Mouse (Mus musculus) kidney, embryonic 16.5 days (tissue): ENCODE results near the gene Suclg2. TPM values are rescaled to one million over a fixed set of nuclear protein-coding genes. Genes with fewer than 3 reads are reported as not detected.
A peak's percentile ranks its signal among the peaks of the same experiment; 100 is the strongest.

Source experiments
- ATAC-seq: fragments of 200-750 bp; cut with Nextera tagmentation; 2 replicates; pipeline ENCODE4 v1.8.0; 2017; ENCODE audit warnings: moderate TSS enrichment; ENCODE audit not compliant: low FRiP score, low TSS enrichment
- H3K27ac ChIP-seq: fragments of 300-500 bp; sonication (generic); 2 replicates; pipeline ENCODE4 v1.5.1; 2014; ENCODE audit warnings: low read length
- H3K27me3 ChIP-seq: fragments of 300-500 bp; sonication (generic); 2 replicates; pipeline ENCODE4 v1.6.1; 2014; ENCODE audit warnings: low read length, control low read depth, mixed read lengths; ENCODE audit not compliant: insufficient read depth
- H3K36me3 ChIP-seq: fragments of 300-500 bp; sonication (generic); 2 replicates; pipeline ENCODE4 v1.6.1; 2014; ENCODE audit warnings: low read length, control low read depth, mixed read lengths; ENCODE audit not compliant: insufficient read depth
- H3K4me1 ChIP-seq: fragments of 300-500 bp; sonication (generic); 2 replicates; pipeline ENCODE4 v1.6.1; 2014; ENCODE audit warnings: low read length, control low read depth, mixed read lengths; ENCODE audit not compliant: insufficient read depth
- H3K4me2 ChIP-seq: fragments of 300-500 bp; sonication (generic); replicated peaks from 2 replicates; pipeline ENCODE4 v1.6.1; 2014; ENCODE audit warnings: low read depth, low read length
- H3K4me3 ChIP-seq: fragments of 300-500 bp; sonication (generic); 2 replicates; pipeline ENCODE4 v1.5.1; 2014; ENCODE audit warnings: mild to moderate bottlenecking, low read length
- H3K9ac ChIP-seq: fragments of 300-500 bp; sonication (generic); replicated peaks from 2 replicates; pipeline ENCODE4 v1.6.1; 2014; ENCODE audit warnings: low read length
- H3K9me3 ChIP-seq: fragments of 300-500 bp; sonication (generic); 2 replicates; pipeline ENCODE4 v1.6.1; 2016; ENCODE audit warnings: low read length, control low read depth
- WGBS: fragments of 180-500 bp; shearing (Covaris S2); extraction: QIAGEN DNeasy Blood & Tissue Kit; methylation state at CpG from one replicate; pipeline ENCODE4 v1.1.7; 2014; 5-methylcytosine and 5-hydroxymethylcytosine counted together
- polyA plus RNA-seq: library from polyadenylated mRNA; unstranded; fragments of >200 nt; fragmentation: Nextera tagmentation; extraction: Ambion mirVana; gene quantifications from 2 replicates; pipeline ENCODE4 v1.2.1, GENCODE M21; 2015

Suclg2 gene
- 121 and 128 TPM in 2 replicates for polyA plus RNA-seq

DNA sequence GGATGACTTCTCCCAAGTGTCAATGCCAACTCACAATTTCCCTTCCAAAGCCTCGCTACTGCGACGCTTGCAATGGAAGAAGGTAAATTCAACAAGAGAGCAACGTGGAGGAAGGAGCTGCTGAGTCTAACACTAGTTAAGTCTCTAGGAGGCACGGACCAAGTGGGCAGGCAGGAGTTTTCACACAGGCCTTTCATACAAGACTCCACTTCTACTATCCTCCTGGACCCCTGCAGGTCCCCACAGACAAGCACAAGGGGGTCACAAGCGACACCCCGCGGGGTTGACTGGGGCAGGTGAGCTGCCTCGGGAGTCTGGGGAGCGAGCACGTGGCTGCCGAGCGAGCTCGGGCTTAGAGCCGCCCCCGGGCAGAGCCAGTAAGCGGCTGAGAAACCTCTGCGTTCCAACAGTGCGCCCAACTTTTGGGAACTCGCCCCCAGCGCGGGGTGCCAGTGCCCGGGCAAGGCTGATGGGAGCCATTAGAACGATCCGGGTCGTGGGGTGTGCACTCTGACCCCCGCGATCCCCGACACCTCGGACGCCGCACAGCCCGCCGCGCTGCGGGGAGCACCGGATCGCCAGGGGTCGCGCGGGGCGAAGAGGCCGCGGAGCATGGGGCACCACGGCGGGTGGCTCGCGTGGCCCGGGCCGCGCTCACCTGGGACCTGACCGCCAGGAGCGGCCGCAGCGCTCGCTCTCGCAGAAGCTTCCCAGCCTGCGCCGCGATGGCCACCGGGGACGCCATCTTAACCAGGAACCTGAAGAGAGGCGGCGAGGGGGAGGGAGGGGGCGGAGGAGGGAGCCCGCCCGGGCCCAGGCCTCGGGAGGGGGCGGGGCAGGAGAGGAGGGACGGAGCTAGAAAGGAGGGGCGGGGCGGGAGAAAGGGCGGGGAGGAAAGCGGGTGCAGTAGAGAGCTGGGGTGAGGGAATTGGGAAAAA lies at the start of gene Suclg2:
TSS of gene Suclg2 (minus strand) at position 770 of the 938 bp plus-strand sequence.
- peak; percentile 91 for ATAC-seq
- WGBS, result under 1% methylated on average over 62 of the region's 74 CpGs
- H3K4me2 ChIP-seq, result peak within 1 kb of the TSS; percentile 96
- H3K4me3 ChIP-seq, result peak within 1 kb of the TSS; percentile 87
- H3K9me3 ChIP-seq, result 0 out of 2 replicates have a peak, but pooled peaks cover 4% of the 10 kb centered on the region
- no peaks in the 10 kb centered on the region for H3K36me3 ChIP-seq
- H3K27me3 ChIP-seq, result no peaks in the 10 kb centered on the region
- peak within 1 kb of the TSS; percentile 85 for H3K27ac ChIP-seq
- H3K4me1 ChIP-seq, result peaks cover 48% of the 10 kb centered on the region
- peak within 1 kb of the TSS; percentile 97 for H3K9ac ChIP-seq

DNA sequence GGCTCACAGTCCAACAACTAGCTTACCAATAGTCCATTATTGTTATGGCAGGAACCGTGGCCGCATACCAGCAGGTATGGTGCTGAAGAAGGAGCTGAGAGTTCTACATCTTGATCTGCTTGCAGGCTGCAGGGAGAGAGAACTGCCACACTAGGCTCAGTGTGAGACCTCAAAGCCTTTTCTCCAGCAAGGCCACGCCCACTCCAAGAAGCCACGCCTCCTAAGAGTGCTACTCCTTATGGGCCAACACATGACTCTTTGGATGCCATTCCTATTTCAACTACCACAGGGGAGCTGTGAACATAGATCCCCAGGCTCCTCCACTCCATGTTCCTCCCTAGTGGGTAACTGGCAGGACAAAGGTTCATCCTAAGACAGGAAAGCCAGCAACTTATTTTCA lies 48.0 kb upstream of the Suclg2 start:
- Histone ChIP-seq H3K27me3 (no peaks in the 10 kb centered on the region), H3K4me3 (no peak overlapping the region), H3K9me3 (no peaks in the 10 kb centered on the region), H3K9ac (no peak overlapping the region), H3K27ac (no peak overlapping the region), H3K4me1 (no peaks in the 10 kb centered on the region), H3K36me3 (no peaks in the 10 kb centered on the region), H3K4me2 (no peak overlapping the region)
- WGBS, result 87% methylated on average over 4 of the region's 4 CpGs
- ATAC-seq, result no peak

DNA sequence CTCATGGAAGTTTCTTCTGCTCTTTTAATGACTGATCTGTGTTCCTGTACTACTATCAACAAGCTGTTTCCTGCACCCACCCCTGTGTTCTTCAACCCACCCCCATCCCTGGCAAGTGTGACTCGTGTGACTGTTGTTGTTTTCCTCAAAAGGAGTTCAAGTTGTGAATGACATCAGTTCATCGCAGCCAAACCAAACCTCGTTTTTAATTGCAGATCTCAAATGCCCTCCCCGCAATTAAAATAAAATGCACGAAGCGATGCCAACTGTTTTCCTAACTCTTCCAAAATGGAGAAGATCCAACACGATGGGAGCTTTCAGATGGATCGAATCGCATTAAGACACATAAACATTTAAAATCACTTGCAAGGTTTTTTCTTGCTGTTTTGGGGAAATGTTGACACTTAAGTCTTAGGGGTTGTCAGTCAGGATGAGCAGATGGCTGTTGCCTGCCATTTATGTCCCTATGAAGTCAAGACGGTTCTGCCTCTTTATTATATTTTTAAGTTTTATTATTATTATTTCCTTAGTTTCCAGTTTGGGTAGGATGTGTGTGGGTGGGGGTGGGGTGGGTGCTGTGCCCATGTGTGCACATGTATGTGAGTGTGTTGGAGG lies 41.1 kb upstream of the Suclg2 start:
- Histone ChIP-seq H3K4me1 (no peaks in the 10 kb centered on the region), H3K9me3 (no peaks in the 10 kb centered on the region), H3K4me2 (no peak overlapping the region), H3K27me3 (no peaks in the 10 kb centered on the region), H3K9ac (no peak overlapping the region), H3K27ac (no peak overlapping the region), H3K4me3 (no peak overlapping the region), H3K36me3 (no peaks in the 10 kb centered on the region)
- WGBS, result 81% methylated on average over 10 of the region's 10 CpGs
- no peak for ATAC-seq

DNA sequence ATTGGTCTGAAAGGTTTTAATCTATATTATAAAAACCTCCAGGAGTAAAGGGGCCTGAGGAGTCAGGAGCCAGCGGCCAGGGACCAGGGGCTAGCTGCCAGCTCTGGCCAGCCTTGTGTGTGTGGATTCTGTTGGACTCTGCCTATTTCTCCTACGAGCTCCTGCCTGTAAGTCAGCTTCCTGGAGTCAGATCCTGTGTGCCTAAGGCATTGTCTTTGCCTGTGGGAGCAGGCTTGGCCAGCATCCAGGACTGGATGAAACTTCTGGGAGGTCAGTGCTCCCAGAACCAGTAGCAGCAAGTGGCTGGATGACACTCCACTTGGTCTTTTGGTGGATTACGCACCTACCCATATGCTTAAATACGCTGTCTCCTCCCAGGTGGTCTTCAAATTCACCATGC lies 23.8 kb upstream of the Suclg2 start:
- no peaks in the 10 kb centered on the region for H3K36me3 ChIP-seq
- H3K4me1 ChIP-seq, result no peaks in the 10 kb centered on the region
- no peaks in the 10 kb centered on the region for H3K9me3 ChIP-seq
- no peak overlapping the region for H3K27ac ChIP-seq
- H3K4me3 ChIP-seq, result no peak overlapping the region
- H3K27me3 ChIP-seq, result no peaks in the 10 kb centered on the region
- no peak for ATAC-seq
- WGBS, result 75% methylated on average over 4 of the region's 4 CpGs
- no peak overlapping the region for H3K9ac ChIP-seq
- H3K4me2 ChIP-seq, result no peak overlapping the region

DNA sequence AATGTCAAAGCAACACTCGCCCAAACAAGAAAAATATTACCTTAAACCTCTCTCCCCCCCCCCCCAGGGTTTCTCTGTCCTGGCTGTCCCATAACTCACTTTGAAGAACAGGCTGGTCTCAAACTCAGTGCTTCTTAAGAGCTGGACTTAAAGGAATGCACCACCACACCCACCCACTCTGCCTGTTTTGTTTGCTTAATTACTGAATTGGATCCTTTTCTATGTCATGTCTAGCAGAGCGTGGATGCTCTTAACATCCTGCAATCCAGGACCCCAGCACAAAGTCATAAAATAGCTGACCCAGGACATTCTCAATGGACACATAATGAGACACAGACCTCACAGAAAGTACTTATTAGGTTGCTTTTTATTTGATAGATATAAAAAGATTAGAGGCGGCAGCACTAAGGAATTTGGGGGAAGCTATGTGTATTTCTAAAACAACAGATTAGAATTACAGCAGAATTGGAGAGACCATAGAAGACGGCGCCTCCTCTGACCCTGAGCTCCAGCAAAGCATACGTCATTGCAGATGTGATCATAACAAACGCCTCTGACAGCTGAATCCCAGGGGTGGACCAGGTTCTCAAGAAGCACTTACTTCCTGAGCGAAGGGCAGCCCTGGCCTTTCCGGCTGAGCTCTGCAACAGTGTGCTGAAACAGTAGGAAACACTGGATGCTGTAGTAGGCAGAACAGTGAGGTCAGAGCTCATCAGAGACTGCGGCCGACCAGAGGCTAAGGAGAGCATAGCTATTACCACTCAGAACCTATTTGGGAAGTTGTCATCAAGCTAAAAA lies 13.2 kb upstream of the Suclg2 start:
- H3K4me3 ChIP-seq, result no peak overlapping the region
- H3K4me2 ChIP-seq, result no peak overlapping the region
- peak; percentile 93 for ATAC-seq
- H3K27me3 ChIP-seq, result no peaks in the 10 kb centered on the region
- WGBS, result 11% methylated on average over 11 of the region's 11 CpGs
- H3K36me3 ChIP-seq, result no peaks in the 10 kb centered on the region
- peaks cover 16% of the 10 kb centered on the region for H3K4me1 ChIP-seq
- no peak overlapping the region for H3K9ac ChIP-seq
- peak overlapping the region; percentile 76 for H3K27ac ChIP-seq
- 0 out of 2 replicates have a peak, but pooled peaks cover 5% of the 10 kb centered on the region for H3K9me3 ChIP-seq

GRCm38 (mm10) chr6:95729399-95729798 lies 10.8 kb upstream of the Suclg2 start:
- WGBS, result 87% methylated on average over 5 of the region's 5 CpGs
- 0 out of 2 replicates have a peak, but pooled peaks cover 5% of the 10 kb centered on the region for H3K9me3 ChIP-seq
- H3K4me2 ChIP-seq, result no peak overlapping the region
- no peak for ATAC-seq
- H3K27me3 ChIP-seq, result no peaks in the 10 kb centered on the region
- H3K9ac ChIP-seq, result no peak overlapping the region
- peaks cover 25% of the 10 kb centered on the region for H3K4me1 ChIP-seq
- no peak overlapping the region for H3K27ac ChIP-seq
- no peak overlapping the region for H3K4me3 ChIP-seq
- H3K36me3 ChIP-seq, result no peaks in the 10 kb centered on the region

GRCm38 (mm10) chr6:95725281-95725680 lies 6.7 kb upstream of the Suclg2 start:
- 36% methylated on average over 6 of the region's 6 CpGs for WGBS
- Histone ChIP-seq H3K27ac (no peak overlapping the region), H3K27me3 (no peaks in the 10 kb centered on the region), H3K4me2 (no peak overlapping the region), H3K4me1 (peaks cover 14% of the 10 kb centered on the region; the same call in 1 of the 2 replicates), H3K36me3 (no peaks in the 10 kb centered on the region), H3K9ac (no peak overlapping the region), H3K9me3 (0 out of 2 replicates have a peak, but pooled peaks cover 4% of the 10 kb centered on the region), H3K4me3 (no peak overlapping the region)
- no peak for ATAC-seq

- Histone ChIP-seq H3K4me2 (no peak overlapping the region), H3K27ac (no peak overlapping the region), H3K27me3 (no peaks in the 10 kb centered on the region), H3K36me3 (no peaks in the 10 kb centered on the region), H3K4me3 (no peak overlapping the region), H3K9ac (no peak overlapping the region), H3K9me3 (0 out of 2 replicates have a peak, but pooled peaks cover 4% of the 10 kb centered on the region), H3K4me1 (peaks cover 19% of the 10 kb centered on the region)
- ATAC-seq, result no peak
- 87% methylated on average over 6 of the region's 6 CpGs for WGBS
Measured at GRCm38 (mm10) chr6:95723361-95723760, 4.8 kb upstream of the Suclg2 start.

- no peak for ATAC-seq
Measured at GRCm38 (mm10) chr6:95719791-95720190, 1.2 kb upstream of the Suclg2 start.

More at GRCm38 (mm10) chr6:95719791-95720190, 1.2 kb upstream of the Suclg2 start:
- 76% methylated on average over 3 of the region's 3 CpGs for WGBS
- Histone ChIP-seq H3K27me3 (no peaks in the 10 kb centered on the region), H3K9ac (no peak overlapping the region), H3K36me3 (no peaks in the 10 kb centered on the region), H3K4me2 (no peak overlapping the region), H3K27ac (no peak overlapping the region), H3K4me3 (no peak overlapping the region), H3K9me3 (0 out of 2 replicates have a peak, but pooled peaks cover 4% of the 10 kb centered on the region), H3K4me1 (peaks cover 34% of the 10 kb centered on the region)
